Mouse (Mus musculus) spleen, adult 18-20 months (tissue): Measurements from ENCODE around the gene Serpind1.

Source experiments
- DNase-seq, 2 experiments: peaks; one replicate each; pipeline ENCODE4 v3.0.0; 2022; ENCODE audit warnings: mixed read lengths in 2 of 2

Gene Serpind1

DNA sequence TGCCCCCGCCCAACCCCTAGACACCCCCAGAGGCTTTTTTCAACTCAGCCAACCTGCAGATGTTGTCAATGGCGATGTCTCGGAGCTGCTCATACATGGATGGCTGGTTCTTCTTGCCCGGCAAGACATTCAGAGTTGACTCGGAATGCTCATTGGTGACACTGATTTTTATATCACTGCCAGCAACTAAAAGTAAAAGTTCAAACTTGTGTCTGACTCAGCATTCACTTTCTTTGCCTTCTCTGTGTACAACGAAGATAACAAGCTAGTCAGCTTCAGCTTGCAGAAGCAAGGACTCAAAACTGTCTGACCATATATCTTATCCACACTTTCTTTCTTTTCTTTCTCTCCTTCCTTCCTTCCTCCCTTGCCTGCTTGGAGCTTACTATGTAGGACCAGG, 24.9 kb downstream of the Serpind1 start:
- no peak for DNase-seq

DNA sequence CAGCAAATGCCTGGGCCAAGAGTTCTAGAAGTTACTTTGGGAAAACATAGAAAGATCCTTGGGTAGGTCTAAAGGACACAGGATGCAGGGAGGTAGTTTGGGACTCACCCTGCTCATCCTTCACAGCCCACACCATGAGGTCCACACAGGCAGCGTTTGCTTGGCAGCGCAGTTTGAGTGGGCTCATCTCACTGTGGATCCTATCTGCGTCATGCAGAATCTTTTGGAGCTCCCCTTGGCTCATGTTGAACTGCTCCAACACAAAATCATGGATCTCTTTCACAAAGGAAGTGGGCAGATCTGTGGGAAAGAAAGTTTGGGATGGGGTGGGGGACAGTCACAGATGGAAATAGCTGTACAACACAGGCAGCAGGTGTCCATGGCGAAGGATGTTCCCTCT, 27.6 kb downstream of the Serpind1 start:
- DNase-seq, result no peak

DNA sequence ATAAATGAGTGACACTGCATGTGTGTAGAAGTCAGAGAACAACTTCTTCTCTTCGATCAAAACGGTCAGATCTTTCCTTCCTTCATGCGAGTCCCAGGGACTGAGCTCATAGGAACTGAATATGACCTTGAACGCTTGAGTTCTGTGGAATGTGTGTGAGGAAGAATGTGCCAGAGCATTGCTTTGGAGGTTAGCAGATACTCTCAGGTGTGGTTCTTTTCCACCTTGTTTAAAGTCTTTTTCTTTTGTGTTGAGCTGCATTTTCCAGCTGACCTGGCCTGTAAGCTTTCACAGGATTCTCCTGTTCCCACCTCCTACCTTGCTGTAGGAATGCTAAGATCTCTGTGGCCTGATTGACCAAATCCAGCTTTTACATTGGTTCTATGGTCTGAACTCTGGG, 51.1 kb downstream of the Serpind1 start:
- no peak for DNase-seq

GRCm38 (mm10) chr16:17383594-17384326, 52.6 kb downstream of the Serpind1 start:
- no peak for DNase-seq

GRCm38 (mm10) chr16:17392784-17393183, 61.6 kb downstream of the Serpind1 start:
- DNase-seq, result no peak
